Mouse (Mus musculus): ENCODE data around the gene Dnm3.

- TF ChIP-seq CTCF (conservative IDR thresholded peaks at IDR 0.05; ENCODE audit: insufficient read depth, insufficient read length, low read depth, low read length) (no peak), POLR2A (IDR thresholded peaks at IDR 0.05; ENCODE audit: low read depth, low read length) (no peak)
Observed at GRCm38 (mm10) chr1:162162249-162162648, 315.6 kb downstream of the Dnm3 start.

All from kidney, adult 2 months (tissue).